Mouse (Mus musculus): Measurements from ENCODE around the gene Cidec. TPM values are rescaled to one million over a fixed set of nuclear protein-coding genes. Genes with fewer than 3 reads are reported as not detected.

The Cidec gene
- polyA plus RNA-seq, 1 experiment, result not detected

DNA sequence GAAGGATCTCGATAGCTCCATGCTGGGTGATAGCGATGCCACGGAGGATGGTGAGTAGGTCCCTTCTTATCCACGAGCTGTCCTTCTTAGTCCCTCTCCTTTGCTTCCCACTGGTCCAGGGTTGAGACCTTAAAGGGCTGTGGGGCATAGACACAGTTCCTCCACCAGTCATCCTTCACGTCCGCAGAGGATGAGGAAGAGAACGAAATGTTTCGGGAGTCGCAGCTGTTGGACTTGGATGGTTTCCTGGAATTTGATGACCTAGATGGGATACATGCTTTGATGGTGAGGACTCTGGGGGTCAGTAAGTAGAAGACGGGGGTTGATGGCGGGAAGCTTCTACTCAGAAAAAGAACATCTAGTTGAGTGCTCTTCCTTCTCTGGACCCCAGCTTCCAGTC, 40.7 kb downstream of the Cidec start:
- H3K27me3 ChIP-seq (ENCODE audit: control insufficient read depth, insufficient read depth, insufficient read length), result no peaks in the 10 kb centered on the region
- no peak overlapping the region for H3K4me3 ChIP-seq (ENCODE audit: insufficient read depth, poor library complexity, severe bottlenecking)
- H3K79me3 ChIP-seq (ENCODE audit: low read depth), result no peaks in the 10 kb centered on the region
- TF ChIP-seq MYOD1 (IDR thresholded peaks at IDR 0.05; ENCODE audit: control insufficient read depth, insufficient read length, low read depth) (no peak), USF1 (IDR thresholded peaks at IDR 0.05; ENCODE audit: low read depth) (no peak), CTCF (IDR thresholded peaks at IDR 0.05; ENCODE audit: control insufficient read depth, insufficient read depth, insufficient read length) (no peak), CEBPB (IDR thresholded peaks at IDR 0.05; ENCODE audit: low read depth) (no peak), MYOG (IDR thresholded peaks at IDR 0.05; ENCODE audit: control insufficient read depth, extremely low read depth, insufficient read length) (no peak), MAX (IDR thresholded peaks at IDR 0.05) (no peak), FOSL1 (IDR thresholded peaks at IDR 0.05; ENCODE audit: insufficient read depth, low read length, poor library complexity, severe bottlenecking) (no peak)
- no peak overlapping the region for H3ac ChIP-seq (ENCODE audit: control insufficient read depth, insufficient read length, low read depth)
- H3K79me2 ChIP-seq (ENCODE audit: control insufficient read depth, insufficient read depth), result no peaks in the 10 kb centered on the region
- peaks cover 27% of the 10 kb centered on the region for H3K36me3 ChIP-seq (ENCODE audit: control insufficient read depth, insufficient read depth)

DNA sequence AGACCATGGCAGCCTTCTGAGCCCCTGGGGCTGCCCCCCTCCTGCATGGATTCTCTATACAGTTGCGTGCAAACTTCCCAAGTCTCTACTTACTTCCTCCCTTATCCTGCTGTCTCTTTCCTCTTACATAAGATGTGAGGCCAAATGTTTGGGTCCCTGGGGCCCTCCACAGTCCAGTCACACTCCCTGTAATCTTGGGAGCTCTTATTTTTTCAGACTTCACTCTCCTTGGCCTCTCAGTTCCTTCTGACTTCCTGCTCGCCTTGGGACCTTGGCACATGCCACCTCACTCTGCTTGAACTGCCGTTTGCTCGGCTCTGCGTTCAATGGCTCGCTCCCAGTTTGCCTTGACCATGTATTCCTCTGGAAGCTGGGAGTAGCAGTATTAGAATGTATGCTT, 41.6 kb downstream of the Cidec start:
- H3K36me3 ChIP-seq (ENCODE audit: control insufficient read depth, insufficient read depth), result peaks cover 35% of the 10 kb centered on the region
- no peak overlapping the region for H3ac ChIP-seq (ENCODE audit: control insufficient read depth, insufficient read length, low read depth)
- H3K79me3 ChIP-seq (ENCODE audit: low read depth), result no peaks in the 10 kb centered on the region
- no peak overlapping the region for H3K4me3 ChIP-seq (ENCODE audit: insufficient read depth, poor library complexity, severe bottlenecking)
- no peaks in the 10 kb centered on the region for H3K27me3 ChIP-seq (ENCODE audit: control insufficient read depth, insufficient read depth, insufficient read length)
- TF ChIP-seq MAX (IDR thresholded peaks at IDR 0.05), result no peak
- no peak for TF ChIP-seq FOSL1 (IDR thresholded peaks at IDR 0.05; ENCODE audit: insufficient read depth, low read length, poor library complexity, severe bottlenecking)
- H3K79me2 ChIP-seq (ENCODE audit: control insufficient read depth, insufficient read depth), result no peaks in the 10 kb centered on the region

DNA sequence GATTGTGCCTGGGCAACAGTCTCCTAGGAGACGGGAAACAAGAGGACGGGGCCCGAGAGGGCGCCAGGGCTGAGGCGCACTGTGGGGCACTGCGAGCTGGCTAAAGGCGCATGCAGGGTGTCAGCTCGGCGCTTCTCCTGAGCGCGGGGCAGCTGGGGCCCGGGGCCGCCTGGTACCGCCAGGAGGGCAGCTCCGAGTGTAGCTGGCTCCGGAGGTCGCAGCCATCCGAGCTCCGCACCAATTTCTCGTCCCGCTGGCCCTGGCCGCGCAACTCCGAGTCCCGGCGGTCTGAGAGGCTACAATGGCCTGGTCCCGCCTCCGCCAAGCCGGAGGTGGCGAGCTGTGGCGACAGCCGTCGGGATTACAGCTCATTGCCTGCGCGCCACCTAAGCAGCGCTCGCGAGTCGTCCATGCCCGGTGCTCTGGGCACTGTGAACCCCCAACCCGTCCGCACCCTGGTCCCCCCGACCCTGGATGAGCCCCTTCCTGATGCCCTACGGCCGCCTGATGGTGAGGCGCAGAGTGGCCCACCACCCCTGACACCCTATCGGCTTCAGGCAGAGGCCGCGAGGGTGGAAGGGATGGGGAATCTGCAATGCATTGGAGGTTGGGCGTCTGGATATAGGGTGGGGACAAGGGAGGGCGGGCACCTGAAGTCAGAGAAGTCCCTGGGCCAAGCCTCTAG, 43.0 kb downstream of the Cidec start:
- Histone ChIP-seq H3ac (ENCODE audit: control insufficient read depth, insufficient read length, low read depth) (no peak overlapping the region), H3K79me2 (ENCODE audit: control insufficient read depth, insufficient read depth) (no peaks in the 10 kb centered on the region), H3K36me3 (ENCODE audit: control insufficient read depth, insufficient read depth) (peaks cover 49% of the 10 kb centered on the region), H3K27me3 (ENCODE audit: control insufficient read depth, insufficient read depth, insufficient read length) (no peaks in the 10 kb centered on the region), H3K79me3 (ENCODE audit: low read depth) (no peaks in the 10 kb centered on the region), H3K4me3 (ENCODE audit: insufficient read depth, poor library complexity, severe bottlenecking) (no peak overlapping the region)
- TF ChIP-seq USF1 (IDR thresholded peaks at IDR 0.05; ENCODE audit: low read depth) (no peak), FOSL1 (IDR thresholded peaks at IDR 0.05; ENCODE audit: insufficient read depth, low read length, poor library complexity, severe bottlenecking) (no peak), MAX (IDR thresholded peaks at IDR 0.05) (no peak), MYOD1 (IDR thresholded peaks at IDR 0.05; ENCODE audit: control insufficient read depth, insufficient read length, low read depth) (no peak), MYOG (IDR thresholded peaks at IDR 0.05; ENCODE audit: control insufficient read depth, extremely low read depth, insufficient read length) (no peak), CEBPB (IDR thresholded peaks at IDR 0.05; ENCODE audit: low read depth) (no peak), CTCF (IDR thresholded peaks at IDR 0.05; ENCODE audit: control insufficient read depth, insufficient read depth, insufficient read length) (no peak)

DNA sequence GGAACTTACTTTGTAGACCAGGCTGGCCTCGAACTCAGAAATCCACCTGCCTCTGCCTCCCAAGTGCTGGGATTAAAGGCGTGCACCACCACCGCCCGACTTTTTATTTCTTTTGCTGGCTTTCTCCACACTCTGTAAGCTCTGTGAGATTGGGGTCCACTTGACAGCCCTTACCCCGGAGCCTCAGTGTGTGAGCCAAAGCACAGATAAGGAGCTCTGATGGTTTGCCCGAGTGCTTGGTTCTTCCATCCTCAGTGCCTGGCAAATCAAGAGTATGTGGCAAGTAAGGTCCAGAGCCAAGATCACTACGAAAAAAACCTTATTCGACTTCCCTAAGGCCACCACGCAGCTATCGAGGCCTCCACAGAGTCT, 43.6 kb downstream of the Cidec start:
- Histone ChIP-seq H3K36me3 (ENCODE audit: control insufficient read depth, insufficient read depth) (peaks cover 55% of the 10 kb centered on the region), H3K79me3 (ENCODE audit: low read depth) (no peaks in the 10 kb centered on the region), H3ac (ENCODE audit: control insufficient read depth, insufficient read length, low read depth) (no peak overlapping the region), H3K27me3 (ENCODE audit: control insufficient read depth, insufficient read depth, insufficient read length) (no peaks in the 10 kb centered on the region), H3K4me3 (ENCODE audit: insufficient read depth, poor library complexity, severe bottlenecking) (no peak overlapping the region), H3K79me2 (ENCODE audit: control insufficient read depth, insufficient read depth) (no peaks in the 10 kb centered on the region)
- TF ChIP-seq MYOG (IDR thresholded peaks at IDR 0.05; ENCODE audit: control insufficient read depth, extremely low read depth, insufficient read length), result no peak
- no peak for TF ChIP-seq FOSL1 (IDR thresholded peaks at IDR 0.05; ENCODE audit: insufficient read depth, low read length, poor library complexity, severe bottlenecking)
- no peak for TF ChIP-seq USF1 (IDR thresholded peaks at IDR 0.05; ENCODE audit: low read depth)
- no peak for TF ChIP-seq MYOD1 (IDR thresholded peaks at IDR 0.05; ENCODE audit: control insufficient read depth, insufficient read length, low read depth)
- no peak for TF ChIP-seq CTCF (IDR thresholded peaks at IDR 0.05; ENCODE audit: control insufficient read depth, insufficient read depth, insufficient read length)
- no peak for TF ChIP-seq CEBPB (IDR thresholded peaks at IDR 0.05; ENCODE audit: low read depth)
- TF ChIP-seq MAX (IDR thresholded peaks at IDR 0.05), result no peak

DNA sequence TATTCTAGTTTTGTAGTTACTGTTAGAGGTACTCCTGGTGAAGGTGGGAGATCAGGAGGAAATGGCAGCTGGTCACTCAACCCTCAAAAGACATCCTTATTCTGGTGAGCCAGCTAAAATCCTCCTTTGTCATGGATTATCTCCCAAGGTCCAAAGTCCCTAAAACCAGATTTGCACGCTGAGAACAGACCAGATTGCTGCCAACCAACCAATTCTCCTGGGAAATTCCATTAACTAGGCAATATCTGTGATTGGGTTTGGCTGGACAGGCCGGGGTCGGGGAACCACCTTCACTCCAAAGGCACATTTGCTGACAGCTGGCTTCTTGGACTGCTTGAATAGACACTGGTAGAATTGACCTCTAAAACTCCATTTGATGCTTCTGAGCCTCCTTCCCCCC, 44.8 kb downstream of the Cidec start:
- Histone ChIP-seq H3K36me3 (ENCODE audit: control insufficient read depth, insufficient read depth) (peaks cover 61% of the 10 kb centered on the region), H3K79me3 (ENCODE audit: low read depth) (peaks cover 1% of the 10 kb centered on the region), H3K27me3 (ENCODE audit: control insufficient read depth, insufficient read depth, insufficient read length) (no peaks in the 10 kb centered on the region), H3K79me2 (ENCODE audit: control insufficient read depth, insufficient read depth) (no peaks in the 10 kb centered on the region), H3K4me3 (ENCODE audit: insufficient read depth, poor library complexity, severe bottlenecking) (no peak overlapping the region), H3ac (ENCODE audit: control insufficient read depth, insufficient read length, low read depth) (no peak overlapping the region)
- TF ChIP-seq MYOG (IDR thresholded peaks at IDR 0.05; ENCODE audit: control insufficient read depth, extremely low read depth, insufficient read length) (no peak), MYOD1 (IDR thresholded peaks at IDR 0.05; ENCODE audit: control insufficient read depth, insufficient read length, low read depth) (no peak), USF1 (IDR thresholded peaks at IDR 0.05; ENCODE audit: low read depth) (no peak), CEBPB (IDR thresholded peaks at IDR 0.05; ENCODE audit: low read depth) (no peak), FOSL1 (IDR thresholded peaks at IDR 0.05; ENCODE audit: insufficient read depth, low read length, poor library complexity, severe bottlenecking) (no peak), CTCF (IDR thresholded peaks at IDR 0.05; ENCODE audit: control insufficient read depth, insufficient read depth, insufficient read length) (no peak), MAX (IDR thresholded peaks at IDR 0.05) (no peak)

DNA sequence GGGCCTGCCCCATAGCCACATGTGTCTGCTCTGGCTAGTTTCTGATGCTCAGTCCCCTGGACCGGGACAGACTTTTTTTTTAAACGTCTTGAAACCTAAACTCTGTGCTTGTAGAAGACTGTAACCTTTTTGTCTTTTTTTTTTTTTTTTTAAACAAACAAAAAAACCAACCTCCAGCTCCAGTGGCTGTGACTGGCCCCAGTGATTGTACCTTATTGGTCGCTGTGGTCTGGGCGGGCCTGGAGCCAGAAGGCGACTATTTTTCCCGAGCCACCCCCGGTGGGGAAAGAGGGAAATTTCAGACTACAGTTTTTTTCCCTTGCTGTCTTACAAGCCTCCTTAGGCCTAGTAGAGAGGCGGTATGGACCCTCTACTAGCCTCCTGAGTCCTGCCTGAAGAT, 46.6 kb downstream of the Cidec start, which contains the start of gene Ttll3:
TSS of gene Ttll3 (plus strand) at position 301 of the 400 bp plus-strand sequence.
- TF ChIP-seq MYOG (IDR thresholded peaks at IDR 0.05; ENCODE audit: control insufficient read depth, extremely low read depth, insufficient read length) (no peak), CEBPB (IDR thresholded peaks at IDR 0.05; ENCODE audit: low read depth) (no peak), USF1 (IDR thresholded peaks at IDR 0.05; ENCODE audit: low read depth) (no peak)
- H3K4me3 ChIP-seq (ENCODE audit: insufficient read depth, poor library complexity, severe bottlenecking), result no peak within 1 kb of the TSS
- no peaks in the 10 kb centered on the region for H3K79me2 ChIP-seq (ENCODE audit: control insufficient read depth, insufficient read depth)
- peaks cover 5% of the 10 kb centered on the region for H3K79me3 ChIP-seq (ENCODE audit: low read depth)
- H3ac ChIP-seq (ENCODE audit: control insufficient read depth, insufficient read length, low read depth), result no peak within 1 kb of the TSS
- no peaks in the 10 kb centered on the region for H3K27me3 ChIP-seq (ENCODE audit: control insufficient read depth, insufficient read depth, insufficient read length)
- H3K36me3 ChIP-seq (ENCODE audit: control insufficient read depth, insufficient read depth), result peaks cover 71% of the 10 kb centered on the region
